Comparison of ENCODE assay signal across 8 mouse cellular contexts in the genomic region with DNA sequence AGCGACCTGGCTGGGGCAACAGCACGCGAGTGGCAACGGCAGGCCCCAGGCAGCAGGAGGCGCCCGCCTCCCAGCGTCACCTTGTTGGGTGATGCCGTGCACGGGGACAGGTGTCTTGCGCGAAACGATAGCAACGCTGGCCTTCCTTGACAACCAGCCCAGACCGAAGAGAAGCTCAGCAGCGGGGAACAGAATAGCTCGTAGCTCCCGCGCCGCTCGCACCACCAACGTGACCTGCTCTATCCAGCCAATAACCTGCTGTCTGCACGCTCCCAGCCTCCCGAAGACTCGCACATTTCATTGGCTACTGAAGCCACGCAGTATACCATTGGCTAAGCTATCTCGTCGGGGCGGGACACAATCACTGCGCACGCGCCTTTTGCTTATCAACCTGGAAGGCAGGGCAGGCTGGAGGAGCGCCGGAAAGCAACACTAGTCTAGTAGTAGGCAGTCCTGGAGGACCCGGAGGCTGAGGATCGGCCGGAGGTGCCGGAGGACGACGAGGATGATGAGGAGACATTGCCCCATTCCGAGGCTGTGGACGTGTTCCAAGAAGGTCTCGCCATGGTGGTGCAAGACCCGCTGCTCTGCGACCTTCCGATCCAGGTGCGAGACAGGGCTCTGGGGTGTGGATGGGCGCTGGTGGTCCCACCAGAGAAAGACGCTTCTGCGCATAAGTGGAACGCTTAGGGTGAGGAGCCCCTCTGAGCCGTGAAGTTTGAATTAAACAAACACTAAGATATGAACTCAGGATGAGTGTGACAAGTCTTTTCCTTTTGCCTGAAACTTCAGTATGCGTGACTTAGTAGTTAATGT. TPM values are rescaled to one million over a fixed set of nuclear protein-coding genes. Genes with fewer than 3 reads are reported as not detected.
DNase-seq lines count a peak whose midpoint lies in the region; ATAC-seq and TF ChIP-seq lines count a peak whose summit lies in the region.

A gene (plus strand): TSS at position 358 of the 816 bp plus-strand sequence.

- TF ChIP-seq POLR2A in bone marrow macrophage, adult 2 months (IDR thresholded peaks at IDR 0.05; ENCODE audit: borderline replicate concordance, low read depth, low read length), result no peak
- TF ChIP-seq POLR2A in embryonic fibroblast, embryonic 13.5 days (IDR thresholded peaks at IDR 0.05; ENCODE audit: low read depth, low read length), result peak; percentile 84

- peaks cover 3% of the 10 kb centered on the region; the same call in 1 of the 2 replicates for H3K4me1 ChIP-seq in bone marrow macrophage, adult 2 months (ENCODE audit: control insufficient read depth, insufficient read depth, low read length)
- H3K4me1 ChIP-seq in embryonic fibroblast, embryonic 13.5 days (ENCODE audit: control insufficient read depth, insufficient read depth, low read length), result no peaks in the 10 kb centered on the region
- peaks cover 19% of the 10 kb centered on the region for H3K4me1 ChIP-seq in heart, embryonic 10.5 days
- peaks cover 15% of the 10 kb centered on the region for H3K4me1 ChIP-seq in kidney, embryonic 15.5 days

- WGBS in heart, embryonic 10.5 days, result under 1% methylated on average over 52 of the region's 52 CpGs
- WGBS in kidney, embryonic 15.5 days, result under 1% methylated on average over 52 of the region's 52 CpGs

- peak within 1 kb of the TSS; percentile 70 for H3K9ac ChIP-seq in kidney, embryonic 15.5 days

- H3K27me3 ChIP-seq in heart, embryonic 10.5 days (ENCODE audit: insufficient read depth, poor library complexity, severe bottlenecking), result no peaks in the 10 kb centered on the region
- peaks cover 12% of the 10 kb centered on the region for H3K27me3 ChIP-seq in kidney, embryonic 15.5 days

- DNase-seq in A20 (ENCODE audit: low read depth, low spot score) (peak; percentile 98), liver (peak; percentile 98)
- DNase-seq in heart, embryonic 10.5 days (ENCODE audit: low spot score), result peak; percentile 99
- peak; percentile 96 to 97 for DNase-seq in spleen, postnatal 4 days (ENCODE audit: low spot score in 2 of 2)

- ATAC-seq in kidney, embryonic 15.5 days (replicated peaks; ENCODE audit: low FRiP score), result peak; percentile 100
- peak; percentile 99 for ATAC-seq in monocyte, adult 5-6 weeks (replicated peaks; ENCODE audit: insufficient number of reproducible peaks, low FRiP score, low TSS enrichment, poor library complexity, severe bottlenecking)

- peak; percentile 20; the same call in 1 of the 2 replicates for TF ChIP-seq CTCF in bone marrow macrophage, adult 2 months (IDR thresholded peaks at IDR 0.05; ENCODE audit: low read depth, low read length)
- peak; percentile 46; the same call in 1 of the 2 replicates for TF ChIP-seq CTCF in embryonic fibroblast, embryonic 13.5 days (IDR thresholded peaks at IDR 0.05; ENCODE audit: borderline replicate concordance, insufficient read depth, low read length)

- peak within 1 kb of the TSS; percentile 98 for H3K4me3 ChIP-seq in bone marrow macrophage, adult 2 months (ENCODE audit: insufficient read depth, low read length)
- peak within 1 kb of the TSS; percentile 71 for H3K4me3 ChIP-seq in embryonic fibroblast, embryonic 13.5 days (ENCODE audit: insufficient read depth, low read length)
- peak within 1 kb of the TSS; percentile 80 for H3K4me3 ChIP-seq in heart, embryonic 10.5 days
- H3K4me3 ChIP-seq in kidney, embryonic 15.5 days (replicated peaks), result peak within 1 kb of the TSS; percentile 65

- peak within 1 kb of the TSS; percentile 85 for H3K4me2 ChIP-seq in kidney, embryonic 15.5 days

- 0 out of 2 replicates have a peak within 1 kb of the TSS, but pooled peaks have one; percentile 24 for H3K27ac ChIP-seq in bone marrow macrophage, adult 2 months (ENCODE audit: insufficient read depth, low read depth, low read length)
- H3K27ac ChIP-seq in embryonic fibroblast, embryonic 13.5 days (ENCODE audit: insufficient read depth, low read length), result no peak within 1 kb of the TSS
- H3K27ac ChIP-seq in heart, embryonic 10.5 days, result peak within 1 kb of the TSS; percentile 85
- H3K27ac ChIP-seq in kidney, embryonic 15.5 days, result peak within 1 kb of the TSS; percentile 61

- no peaks in the 10 kb centered on the region for H3K9me3 ChIP-seq in heart, embryonic 10.5 days
- H3K9me3 ChIP-seq in kidney, embryonic 15.5 days (replicated peaks), result no peaks in the 10 kb centered on the region

- peaks cover 33% of the 10 kb centered on the region for H3K36me3 ChIP-seq in heart, embryonic 10.5 days
- peaks cover 34% of the 10 kb centered on the region for H3K36me3 ChIP-seq in kidney, embryonic 15.5 days

RNA-seq across cellular contexts. Expression of the gene that starts here (rescaled TPM):
- polyA plus RNA-seq in bone marrow macrophage, adult 2 months (2012; ENCODE audit: insufficient read depth, insufficient read length, missing spikeins), result 29.6 and 40.2 TPM in 2 replicates
- polyA plus RNA-seq in embryonic fibroblast, embryonic 13.5 days (2011; ENCODE audit: insufficient read length, low read depth, missing spikeins), result 20.4 and 21.6 TPM in 2 replicates
- polyA plus RNA-seq in heart, embryonic 10.5 days (2016; fragmentation: Nextera tagmentation; extraction: Ambion mirVana), result 69.7 and 84.1 TPM in 2 replicates
- 59.6 and 60.9 TPM in 2 replicates for polyA plus RNA-seq in kidney, embryonic 15.5 days (2015; fragmentation: Nextera tagmentation; extraction: Ambion mirVana)
- 17.2 to 21.3 TPM (median 19.0 TPM) in 3 replicates for total RNA-seq in monocyte, adult 5-6 weeks (2017)
